Mouse (Mus musculus): ENCODE data around the gene Ccer2. TPM values are rescaled to one million over a fixed set of nuclear protein-coding genes. Genes with fewer than 3 reads are reported as not detected.

Gene Ccer2
- polyA plus RNA-seq (2017; shearing (Covaris generic)) = not detected

GRCm38 (mm10) chr7:28756079-28756478 lies at the start of gene Ccer2:
Ccer2 (plus strand) TSS chr7:28756174.

GRCm38 (mm10) chr7:28716590-28717281 lies 39.2 kb upstream of the Ccer2 start, which contains the start of gene Fbxo17:
Fbxo17 (plus strand) TSS chr7:28716804.

GRCm38 (mm10) chr7:28741709-28742438 lies 14.1 kb upstream of the Ccer2 start, which contains the start of the genes Mrps12 and Sars2:
Mrps12 (minus strand) TSS chr7:28741820.
Sars2 (plus strand) TSS chr7:28741992.

DNA sequence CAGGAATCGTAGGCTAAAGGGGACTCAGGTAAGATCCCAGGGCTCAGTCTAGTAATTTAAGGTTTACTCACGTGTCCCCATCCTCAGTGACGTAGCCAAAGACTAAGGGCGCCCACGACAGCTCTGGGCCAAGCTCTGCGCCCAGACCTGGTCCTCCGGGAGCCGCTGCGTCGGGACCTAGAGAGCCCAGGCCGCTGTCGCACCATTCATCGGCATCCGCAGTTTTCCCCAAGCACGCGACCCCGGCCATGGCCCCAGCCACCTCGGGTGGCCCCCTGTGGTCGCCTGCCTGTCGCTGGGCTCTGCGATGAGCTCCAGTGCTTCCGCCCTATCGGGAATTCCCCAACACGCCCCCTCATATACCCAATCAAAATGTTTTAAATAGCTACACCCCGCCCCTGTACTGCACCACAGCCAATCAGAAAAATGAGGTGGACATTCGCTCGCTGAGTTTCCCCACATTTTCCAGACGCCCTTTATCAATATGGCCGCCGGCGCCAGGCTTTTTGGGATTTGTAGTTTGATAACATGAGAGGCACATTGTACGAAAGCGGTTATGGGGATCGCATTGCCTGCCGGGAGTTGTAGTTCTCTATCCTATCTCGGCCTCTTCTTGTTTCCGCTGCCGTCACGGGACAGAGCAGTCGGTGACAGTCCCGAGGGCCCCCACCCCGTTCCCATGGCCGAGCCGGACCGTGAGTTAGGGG lies 10.4 kb downstream of the Ccer2 start, which contains the start of gene Sirt2:
Gene Sirt2, plus strand, starts transcription at position 563 of the 707 bp plus-strand sequence.

GRCm38 (mm10) chr7:28767462-28767965 lies 11.5 kb downstream of the Ccer2 start, which contains the start of gene Nfkbib:
Nfkbib (minus strand) TSS chr7:28767512.

GRCm38 (mm10) chr7:28788307-28789195 lies 32.6 kb downstream of the Ccer2 start, which contains the start of gene Rinl:
Rinl (plus strand) TSS chr7:28788969.

GRCm38 (mm10) chr7:28808221-28808941 lies 52.4 kb downstream of the Ccer2 start, which contains the start of gene Hnrnpl:
Hnrnpl (plus strand) TSS chr7:28808541.

Other genes starting within 250 kb of the Ccer2 start
- not detected for gene Ifnl2, start 245.7 kb upstream of the Ccer2 start, polyA plus RNA-seq (2017; shearing (Covaris generic))
- not detected for gene Ifnl3, start 233.3 kb upstream of the Ccer2 start, polyA plus RNA-seq (2017; shearing (Covaris generic))
- gene Sycn, start 215.3 kb upstream of the Ccer2 start, polyA plus RNA-seq (2017; shearing (Covaris generic)) = not detected
- 1.3 TPM for gene Nccrp1, start 208.9 kb upstream of the Ccer2 start, polyA plus RNA-seq (2017; shearing (Covaris generic))
- 82.1 TPM for gene Samd4b, start 158.0 kb upstream of the Ccer2 start, polyA plus RNA-seq (2017; shearing (Covaris generic))
- 8.1 TPM for gene Pak4, start 158.0 kb upstream of the Ccer2 start, polyA plus RNA-seq (2017; shearing (Covaris generic))
- gene Acp7, start 124.8 kb upstream of the Ccer2 start, polyA plus RNA-seq (2017; shearing (Covaris generic)) = not detected
- gene Fbxo27, start 63.3 kb upstream of the Ccer2 start, polyA plus RNA-seq (2017; shearing (Covaris generic)) = 2.8 TPM
- gene Fbxo17, start 39.4 kb upstream of the Ccer2 start, polyA plus RNA-seq (2017; shearing (Covaris generic)) = 6.0 TPM
- 37.6 TPM for gene Mrps12, start 14.4 kb upstream of the Ccer2 start, polyA plus RNA-seq (2017; shearing (Covaris generic))
- gene Sars2, start 14.2 kb upstream of the Ccer2 start, polyA plus RNA-seq (2017; shearing (Covaris generic)) = 20.6 TPM
- 71.7 TPM for gene Sirt2, start 10.6 kb downstream of the Ccer2 start, polyA plus RNA-seq (2017; shearing (Covaris generic))
- gene Nfkbib, start 11.3 kb downstream of the Ccer2 start, polyA plus RNA-seq (2017; shearing (Covaris generic)) = 222 TPM
- 258 TPM for gene Rinl, start 32.8 kb downstream of the Ccer2 start, polyA plus RNA-seq (2017; shearing (Covaris generic))
- gene Hnrnpl, start 52.4 kb downstream of the Ccer2 start, polyA plus RNA-seq (2017; shearing (Covaris generic)) = 333 TPM
- gene Ech1, start 69.0 kb downstream of the Ccer2 start, polyA plus RNA-seq (2017; shearing (Covaris generic)) = 121 TPM
- gene Lgals4, start 77.7 kb downstream of the Ccer2 start, polyA plus RNA-seq (2017; shearing (Covaris generic)) = 17.6 TPM
- gene Lgals7, start 107.7 kb downstream of the Ccer2 start, polyA plus RNA-seq (2017; shearing (Covaris generic)) = 4.6 TPM
- not detected for gene Capn12, start 125.2 kb downstream of the Ccer2 start, polyA plus RNA-seq (2017; shearing (Covaris generic))
- 263 TPM for gene Actn4, start 206.2 kb downstream of the Ccer2 start, polyA plus RNA-seq (2017; shearing (Covaris generic))
- 292 TPM for gene Eif3k, start 225.7 kb downstream of the Ccer2 start, polyA plus RNA-seq (2017; shearing (Covaris generic))
- 137 TPM for gene Map4k1, start 225.9 kb downstream of the Ccer2 start, polyA plus RNA-seq (2017; shearing (Covaris generic))

Data from effector memory CD4-positive, alpha-beta T cell, adult 5 months (primary cell).